Mouse (Mus musculus) right cerebral cortex, postnatal 14 days (tissue): Measurements from ENCODE around the gene Gpr157.
"Not testable (repeated sequence)": the region's sequence is repeated elsewhere in the genome, so short reads cannot be mapped to it uniquely, and the experiment has no call there.

ENCODE experiments used
- DNase-seq: peaks from one replicate; pipeline ENCODE4 v3.0.0; 2022

Gpr157 gene

GRCm38 (mm10) chr4:150087161-150087889 lies at the start of gene Gpr157:
Gene Gpr157 (plus strand): TSS chr4:150087365.
- DNase-seq: peak; percentile 84

GRCm38 (mm10) chr4:150038533-150038932 lies 48.6 kb upstream of the Gpr157 start:
- no peak for DNase-seq

GRCm38 (mm10) chr4:150040003-150040581 lies 47.1 kb upstream of the Gpr157 start:
- DNase-seq: no peak

- DNase-seq: not testable (repeated sequence)
These were observed 46.3 kb upstream of the Gpr157 start for GRCm38 (mm10) chr4:150040856-150041255.

- no peak for DNase-seq
These were observed 45.6 kb upstream of the Gpr157 start for GRCm38 (mm10) chr4:150041346-150042110.

- no peak for DNase-seq
These were observed 43.6 kb upstream of the Gpr157 start for GRCm38 (mm10) chr4:150043591-150043990.

- peak; percentile 23 for DNase-seq
These were observed 39.1 kb upstream of the Gpr157 start for GRCm38 (mm10) chr4:150048038-150048437.

GRCm38 (mm10) chr4:150048478-150049156 lies 38.5 kb upstream of the Gpr157 start:
- DNase-seq: no peak

GRCm38 (mm10) chr4:150049157-150049513 lies 38.0 kb upstream of the Gpr157 start:
- DNase-seq: no peak

- DNase-seq: no peak
These were observed 37.5 kb upstream of the Gpr157 start for GRCm38 (mm10) chr4:150049564-150050226.

GRCm38 (mm10) chr4:150051514-150051913 lies 35.7 kb upstream of the Gpr157 start:
- DNase-seq: no peak

- no peak for DNase-seq
These were observed 34.8 kb upstream of the Gpr157 start for GRCm38 (mm10) chr4:150052380-150052779.

- DNase-seq: no peak
These were observed 31.0 kb upstream of the Gpr157 start for GRCm38 (mm10) chr4:150056171-150056570.

GRCm38 (mm10) chr4:150057722-150058121 lies 29.4 kb upstream of the Gpr157 start:
- no peak for DNase-seq

- no peak for DNase-seq
These were observed 27.2 kb upstream of the Gpr157 start for GRCm38 (mm10) chr4:150059841-150060468.

GRCm38 (mm10) chr4:150060469-150061170 lies 26.5 kb upstream of the Gpr157 start:
- DNase-seq: no peak

- no peak for DNase-seq
These were observed 25.5 kb upstream of the Gpr157 start for GRCm38 (mm10) chr4:150061432-150062225.

- DNase-seq: no peak
These were observed 20.4 kb upstream of the Gpr157 start for GRCm38 (mm10) chr4:150066706-150067323.

- DNase-seq: no peak
These were observed 18.9 kb upstream of the Gpr157 start for GRCm38 (mm10) chr4:150068216-150068615.

GRCm38 (mm10) chr4:150070136-150070535 lies 17.0 kb upstream of the Gpr157 start:
- no peak for DNase-seq
